Mouse (Mus musculus): ENCODE data around the gene Ltb. TPM values are rescaled to one million over a fixed set of nuclear protein-coding genes. Genes with fewer than 3 reads are reported as not detected.
A peak's percentile ranks its signal among the peaks of the same experiment; 100 is the strongest.

Gene Ltb
- polyA plus RNA-seq, 1 experiment: 531 TPM

DNA sequence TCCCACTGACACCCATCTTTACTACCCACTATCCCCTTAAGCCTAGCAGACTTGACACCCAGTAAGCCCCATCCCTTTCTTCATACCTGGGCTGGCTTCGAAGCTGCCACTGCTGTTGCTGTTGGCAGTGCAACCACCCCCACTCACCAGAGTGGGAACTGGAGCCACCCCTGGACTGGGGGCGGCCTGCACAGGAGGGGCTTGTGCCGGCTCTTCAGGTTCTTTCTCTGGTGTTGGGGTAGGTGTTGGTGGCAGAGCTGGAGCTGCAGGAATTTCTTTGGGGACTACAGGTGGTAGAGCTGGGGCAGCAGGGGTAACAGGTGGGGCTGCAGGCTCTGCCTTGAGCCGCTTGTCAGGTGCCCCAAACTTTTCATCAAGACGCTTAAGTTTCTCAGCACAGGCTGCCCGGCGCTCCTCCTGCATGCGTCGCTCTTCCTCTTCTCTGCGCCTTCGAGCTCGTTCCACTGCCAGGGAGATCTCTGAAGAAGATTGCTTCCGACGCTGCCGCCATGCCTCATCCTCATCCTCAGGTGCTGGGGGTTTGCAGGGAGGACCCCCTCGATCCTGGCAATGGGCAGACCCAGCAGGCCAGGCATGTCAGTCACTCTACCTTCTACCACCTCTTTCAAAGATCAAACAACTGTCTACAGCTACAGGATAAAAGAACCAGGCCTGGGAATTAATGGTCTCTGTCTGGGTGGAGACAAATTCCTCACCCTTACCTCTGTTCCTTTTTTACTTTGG is 35.2 kb upstream of the Ltb start:
- WGBS: 97% methylated on average over 16 of the region's 16 CpGs
- no peak overlapping the region for H3K4me3 ChIP-seq (ENCODE audit: extremely low read depth, insufficient read depth, insufficient read length)
- no peaks in the 10 kb centered on the region for H3K27me3 ChIP-seq (ENCODE audit: control insufficient read depth, insufficient read depth, low read length)
- peaks cover 78% of the 10 kb centered on the region for H3K36me3 ChIP-seq (ENCODE audit: control insufficient read depth, insufficient read depth, low read length)
- peaks cover 6% of the 10 kb centered on the region; the same call in 1 of the 2 replicates for H3K4me1 ChIP-seq (ENCODE audit: control insufficient read depth, insufficient read depth, insufficient read length)
- TF ChIP-seq POLR2A (IDR thresholded peaks at IDR 0.05; ENCODE audit: low read depth, low read length) (no peak), CTCF (IDR thresholded peaks at IDR 0.05; ENCODE audit: extremely low read depth, insufficient read depth, insufficient read length, insufficient replicate concordance) (no peak)
- no peak overlapping the region for H3K27ac ChIP-seq (ENCODE audit: insufficient read depth, low read length)
- DNase-seq (ENCODE audit: low read depth in 1 of 2, low spot score in 2 of 2): no peak

DNA sequence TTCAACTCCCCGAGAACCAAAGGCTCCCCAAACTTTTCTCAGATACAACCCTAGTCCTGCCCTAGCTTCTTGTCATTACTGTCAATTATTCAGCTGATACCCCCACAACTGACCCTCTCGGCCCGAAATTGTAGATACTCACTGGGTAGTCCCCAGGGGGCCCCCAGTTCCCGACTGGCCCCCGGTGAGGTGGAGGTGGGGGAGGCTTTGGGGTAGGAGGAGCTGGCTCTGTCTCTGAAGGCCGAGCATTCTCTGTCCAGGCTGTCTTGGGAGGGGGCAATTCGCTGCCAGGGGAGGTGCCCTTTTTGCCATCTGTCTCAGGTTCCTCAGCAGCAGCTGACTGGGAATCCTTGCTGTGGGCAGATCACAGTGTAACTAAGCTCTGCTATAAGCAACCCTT is 34.6 kb upstream of the Ltb start:
- 94% methylated on average over 7 of the region's 7 CpGs for WGBS
- H3K27ac ChIP-seq (ENCODE audit: insufficient read depth, low read length): no peak overlapping the region
- no peaks in the 10 kb centered on the region for H3K27me3 ChIP-seq (ENCODE audit: control insufficient read depth, insufficient read depth, low read length)
- TF ChIP-seq POLR2A (IDR thresholded peaks at IDR 0.05; ENCODE audit: low read depth, low read length) (no peak), CTCF (IDR thresholded peaks at IDR 0.05; ENCODE audit: extremely low read depth, insufficient read depth, insufficient read length, insufficient replicate concordance) (no peak)
- no peak for DNase-seq (ENCODE audit: low read depth in 1 of 2, low spot score in 2 of 2)
- no peak overlapping the region for H3K4me3 ChIP-seq (ENCODE audit: extremely low read depth, insufficient read depth, insufficient read length)
- H3K36me3 ChIP-seq (ENCODE audit: control insufficient read depth, insufficient read depth, low read length): peaks cover 72% of the 10 kb centered on the region
- H3K4me1 ChIP-seq (ENCODE audit: control insufficient read depth, insufficient read depth, insufficient read length): peaks cover 6% of the 10 kb centered on the region; the same call in 1 of the 2 replicates

DNA sequence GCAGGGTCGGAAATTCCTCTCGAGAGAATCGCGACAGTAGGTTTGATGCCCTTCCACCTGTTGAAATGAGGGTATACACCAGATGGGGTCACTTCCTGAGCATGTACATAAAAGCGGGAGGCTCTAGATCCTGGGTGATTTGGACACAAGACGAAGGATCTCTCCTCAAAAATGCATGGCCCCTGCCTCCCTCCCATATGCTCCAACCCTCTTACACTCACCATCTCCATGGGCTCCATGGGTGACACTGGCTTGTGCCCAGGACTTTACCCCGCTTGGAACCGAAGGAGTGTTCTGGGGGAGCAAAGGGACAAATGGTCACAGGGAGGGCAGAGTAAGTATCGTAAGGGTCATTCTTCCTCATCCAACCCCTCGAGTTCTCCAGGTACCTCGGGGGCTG is 32.8 kb upstream of the Ltb start:
- 86% methylated on average over 11 of the region's 11 CpGs for WGBS
- Histone ChIP-seq H3K27ac (ENCODE audit: insufficient read depth, low read length) (no peak overlapping the region), H3K27me3 (ENCODE audit: control insufficient read depth, insufficient read depth, low read length) (no peaks in the 10 kb centered on the region), H3K36me3 (ENCODE audit: control insufficient read depth, insufficient read depth, low read length) (peaks cover 54% of the 10 kb centered on the region), H3K4me1 (ENCODE audit: control insufficient read depth, insufficient read depth, insufficient read length) (peaks cover 6% of the 10 kb centered on the region; the same call in 1 of the 2 replicates), H3K4me3 (ENCODE audit: extremely low read depth, insufficient read depth, insufficient read length) (no peak overlapping the region)
- no peak for DNase-seq (ENCODE audit: low read depth in 1 of 2, low spot score in 2 of 2)
- TF ChIP-seq CTCF (IDR thresholded peaks at IDR 0.05; ENCODE audit: extremely low read depth, insufficient read depth, insufficient read length, insufficient replicate concordance) (no peak), POLR2A (IDR thresholded peaks at IDR 0.05; ENCODE audit: low read depth, low read length) (no peak)

DNA sequence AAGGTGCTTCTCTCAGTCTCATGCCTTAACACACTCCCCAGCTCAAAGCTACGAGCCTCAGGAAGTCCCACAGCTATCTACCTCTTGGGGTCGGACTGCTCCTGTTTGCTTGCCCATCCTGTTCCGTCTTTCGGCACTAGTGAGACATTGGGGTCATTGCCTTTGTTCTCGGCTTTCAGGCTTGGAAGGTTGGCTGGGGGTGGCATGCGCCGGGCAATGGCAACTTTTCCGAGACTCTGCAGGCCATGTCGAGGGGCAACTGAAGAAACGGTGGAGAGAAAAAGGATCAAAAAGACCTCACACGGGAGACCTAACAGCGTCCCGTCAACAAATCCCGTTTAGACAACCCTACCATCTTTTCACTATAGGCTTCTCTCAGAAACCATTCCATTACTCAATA is 32.1 kb upstream of the Ltb start:
- no peak for DNase-seq (ENCODE audit: low read depth in 1 of 2, low spot score in 2 of 2)
- no peak overlapping the region for H3K4me3 ChIP-seq (ENCODE audit: extremely low read depth, insufficient read depth, insufficient read length)
- H3K36me3 ChIP-seq (ENCODE audit: control insufficient read depth, insufficient read depth, low read length): peaks cover 47% of the 10 kb centered on the region
- TF ChIP-seq POLR2A (IDR thresholded peaks at IDR 0.05; ENCODE audit: low read depth, low read length) (no peak), CTCF (IDR thresholded peaks at IDR 0.05; ENCODE audit: extremely low read depth, insufficient read depth, insufficient read length, insufficient replicate concordance) (no peak)
- peaks cover 6% of the 10 kb centered on the region; the same call in 1 of the 2 replicates for H3K4me1 ChIP-seq (ENCODE audit: control insufficient read depth, insufficient read depth, insufficient read length)
- no peaks in the 10 kb centered on the region for H3K27me3 ChIP-seq (ENCODE audit: control insufficient read depth, insufficient read depth, low read length)
- WGBS: 80% methylated on average over 14 of the region's 14 CpGs
- H3K27ac ChIP-seq (ENCODE audit: insufficient read depth, low read length): no peak overlapping the region

DNA sequence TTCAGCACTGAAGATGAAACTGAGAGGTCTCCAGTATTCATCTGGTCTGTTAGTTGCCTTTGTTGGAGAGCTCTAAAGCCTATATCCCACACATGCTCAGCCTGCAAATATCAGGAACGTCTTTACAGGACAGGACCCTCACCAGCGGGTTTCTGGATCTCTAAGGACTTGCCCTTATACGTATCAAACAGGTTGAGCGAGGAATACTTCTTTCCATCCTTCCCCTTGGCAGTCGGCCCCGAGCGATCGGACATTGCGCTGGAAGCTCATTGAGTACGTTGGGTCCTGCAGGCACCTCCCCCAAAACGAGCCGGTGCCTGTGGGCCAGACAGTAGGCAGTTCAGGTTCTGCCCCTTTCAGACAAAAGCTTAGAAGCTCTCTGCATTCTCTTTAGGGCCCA is 31.5 kb upstream of the Ltb start:
- peaks cover 6% of the 10 kb centered on the region; the same call in 1 of the 2 replicates for H3K4me1 ChIP-seq (ENCODE audit: control insufficient read depth, insufficient read depth, insufficient read length)
- TF ChIP-seq POLR2A (IDR thresholded peaks at IDR 0.05; ENCODE audit: low read depth, low read length) (no peak), CTCF (IDR thresholded peaks at IDR 0.05; ENCODE audit: extremely low read depth, insufficient read depth, insufficient read length, insufficient replicate concordance) (no peak)
- 53% methylated on average over 12 of the region's 12 CpGs for WGBS
- no peak for DNase-seq (ENCODE audit: low read depth in 1 of 2, low spot score in 2 of 2)
- no peak overlapping the region for H3K4me3 ChIP-seq (ENCODE audit: extremely low read depth, insufficient read depth, insufficient read length)
- no peak overlapping the region for H3K27ac ChIP-seq (ENCODE audit: insufficient read depth, low read length)
- H3K27me3 ChIP-seq (ENCODE audit: control insufficient read depth, insufficient read depth, low read length): no peaks in the 10 kb centered on the region
- peaks cover 41% of the 10 kb centered on the region for H3K36me3 ChIP-seq (ENCODE audit: control insufficient read depth, insufficient read depth, low read length)

DNA sequence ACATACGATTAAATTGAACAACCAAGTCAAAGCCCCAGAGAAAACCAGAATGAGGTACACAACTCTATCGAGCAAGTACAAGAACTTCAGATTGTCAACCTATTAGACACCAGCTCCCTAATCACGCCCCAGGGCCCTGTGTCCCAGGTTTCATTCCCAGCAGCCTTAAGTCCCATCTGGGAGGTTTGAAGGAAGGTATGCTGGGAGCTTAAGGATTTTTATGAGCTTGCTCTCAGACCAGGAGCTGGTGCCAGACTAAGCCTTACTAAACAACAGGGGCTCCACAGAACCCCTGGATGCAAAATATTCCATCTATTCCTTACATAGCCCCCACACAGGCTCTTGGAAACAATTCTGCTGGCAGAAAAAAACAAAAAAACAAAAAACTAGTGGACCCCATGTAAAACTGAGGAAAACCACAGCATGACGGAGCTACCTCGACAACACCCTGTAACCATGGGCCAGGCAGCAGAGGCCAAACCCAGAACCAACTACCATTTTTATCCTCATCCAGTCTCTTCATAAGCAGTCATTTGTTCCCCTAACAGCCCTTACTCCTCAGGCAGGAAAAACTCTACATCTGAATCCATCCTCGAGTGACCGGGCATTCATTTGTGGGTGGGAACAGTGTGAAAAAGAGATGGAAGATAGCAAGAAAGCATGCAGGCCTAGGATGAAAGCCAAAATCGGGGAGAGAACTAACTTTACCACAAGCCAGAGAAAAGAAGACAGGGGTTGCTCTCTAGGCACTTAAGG is 30.7 kb upstream of the Ltb start:
- DNase-seq (ENCODE audit: low read depth in 1 of 2, low spot score in 2 of 2): no peak
- no peak for TF ChIP-seq POLR2A (IDR thresholded peaks at IDR 0.05; ENCODE audit: low read depth, low read length)
- TF ChIP-seq CTCF (IDR thresholded peaks at IDR 0.05; ENCODE audit: extremely low read depth, insufficient read depth, insufficient read length, insufficient replicate concordance): no peak
- Histone ChIP-seq H3K27ac (ENCODE audit: insufficient read depth, low read length) (peak overlapping the region; percentile 86; the same call in 1 of the 2 replicates), H3K27me3 (ENCODE audit: control insufficient read depth, insufficient read depth, low read length) (no peaks in the 10 kb centered on the region), H3K4me1 (ENCODE audit: control insufficient read depth, insufficient read depth, insufficient read length) (peaks cover 6% of the 10 kb centered on the region; the same call in 1 of the 2 replicates), H3K4me3 (ENCODE audit: extremely low read depth, insufficient read depth, insufficient read length) (peak overlapping the region; percentile 84), H3K36me3 (ENCODE audit: control insufficient read depth, insufficient read depth, low read length) (peaks cover 34% of the 10 kb centered on the region)
- 8% methylated on average over 8 of the region's 8 CpGs for WGBS

All from spleen, adult 2 months (tissue).